Mouse (Mus musculus) stomach, postnatal 0 days (tissue): ENCODE measurements at regions not wholly inside any gene's neighbourhood (a gene's known extent, or its start where the extent isn't known, plus 50 kb on each side); places are given as distances from the start of the nearest gene placed in this dataset.

Experiments used
- ATAC-seq: fragments of 200-750 bp; cut with Nextera tagmentation; 2 replicates; pipeline ENCODE4 v1.8.0; 2017; ENCODE audit not compliant: low FRiP score, low TSS enrichment
- DNase-seq: peaks from one replicate; pipeline ENCODE4 v3.0.0-alpha.2; 2016; ENCODE audit warnings: low spot score
- H3K27ac ChIP-seq: fragments of 300-500 bp; sonication (generic); replicated peaks from 2 replicates; pipeline ENCODE4 v1.5.1; 2014; ENCODE audit warnings: mild to moderate bottlenecking, control low read depth
- H3K27me3 ChIP-seq: fragments of 300-500 bp; sonication (generic); 2 replicates; pipeline ENCODE4 v1.6.1; 2014; ENCODE audit warnings: low read length; ENCODE audit not compliant: control insufficient read depth, insufficient read depth
- H3K36me3 ChIP-seq: fragments of 300-500 bp; sonication (generic); 2 replicates; pipeline ENCODE4 v1.6.1; 2014; ENCODE audit warnings: low read length, mixed read lengths; ENCODE audit not compliant: control insufficient read depth, insufficient read depth
- H3K4me1 ChIP-seq: fragments of 300-500 bp; sonication (generic); replicated peaks from 2 replicates; pipeline ENCODE4 v1.6.1; 2014; ENCODE audit warnings: antibody characterized with exemption; ENCODE audit not compliant: control insufficient read depth, insufficient read depth
- H3K4me2 ChIP-seq: fragments of 300-500 bp; sonication (generic); replicated peaks from 2 replicates; pipeline ENCODE4 v1.6.1; 2014; ENCODE audit warnings: low read depth, mild to moderate bottlenecking, control low read depth, moderate library complexity
- H3K4me3 ChIP-seq: fragments of 300-500 bp; sonication (generic); 2 replicates; pipeline ENCODE4 v1.5.1; 2014; ENCODE audit warnings: low read depth, low read length, control low read depth
- H3K9ac ChIP-seq: fragments of 300-500 bp; sonication (generic); 2 replicates; pipeline ENCODE4 v1.6.1; 2014; ENCODE audit warnings: mild to moderate bottlenecking, low read length, control low read depth, mixed read lengths
- H3K9me3 ChIP-seq: fragments of 300-500 bp; sonication (generic); 2 replicates; pipeline ENCODE4 v1.6.1; 2016; ENCODE audit warnings: low read length; ENCODE audit not compliant: control insufficient read depth
- CTCF ChIP-seq: IDR thresholded peaks from 2 replicates; pipeline ENCODE4 v1.5.1; 2016; ENCODE audit warnings: antibody characterized with exemption, low read depth, mild to moderate bottlenecking, moderate library complexity
- EP300 ChIP-seq: optimal IDR thresholded peaks from 2 replicates; pipeline ENCODE3; 2016; ENCODE audit warnings: antibody characterized with exemption
- WGBS: fragments of 180-500 bp; shearing (Covaris S2); extraction: QIAGEN DNeasy Blood & Tissue Kit; methylation state at CpG from one replicate; pipeline ENCODE4 v1.1.7; 2014; 5-methylcytosine and 5-hydroxymethylcytosine counted together

DNA sequence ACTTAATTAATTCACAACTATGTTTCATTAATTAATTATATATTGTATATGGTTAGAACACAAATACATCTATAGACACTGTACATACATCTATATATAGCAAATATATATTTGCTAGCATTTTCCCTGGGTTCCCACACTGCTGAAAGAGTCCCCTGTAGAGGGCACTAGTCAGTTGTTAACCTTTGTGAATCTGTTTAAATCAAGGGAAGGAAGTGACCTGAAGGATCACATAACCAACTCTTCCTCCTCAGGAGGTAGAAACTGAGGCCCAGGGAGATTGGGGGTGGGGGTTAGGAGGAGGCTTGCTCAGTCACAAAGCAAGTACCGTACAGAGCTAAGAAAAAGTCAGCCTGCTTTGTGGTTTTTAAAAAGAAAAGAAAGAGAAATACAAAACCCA lies 258.1 kb downstream of the Pik3r1 start:
- no peak overlapping the region for H3K4me3 ChIP-seq
- TF ChIP-seq CTCF = peak; percentile 75
- TF ChIP-seq EP300 = no peak
- H3K4me1 ChIP-seq = no peaks in the 10 kb centered on the region
- no peaks in the 10 kb centered on the region for H3K36me3 ChIP-seq
- DNase-seq (no peak), ATAC-seq (peak; percentile 38; the same call in 1 of the 2 replicates)
- no peaks in the 10 kb centered on the region for H3K27me3 ChIP-seq
- no peak overlapping the region for H3K4me2 ChIP-seq
- 73% methylated on average over 1 of the region's 1 CpGs for WGBS
- 0 out of 2 replicates have a peak overlapping the region, but pooled peaks have one; percentile 40 for H3K27ac ChIP-seq
- no peaks in the 10 kb centered on the region for H3K9me3 ChIP-seq
- no peak overlapping the region for H3K9ac ChIP-seq

DNA sequence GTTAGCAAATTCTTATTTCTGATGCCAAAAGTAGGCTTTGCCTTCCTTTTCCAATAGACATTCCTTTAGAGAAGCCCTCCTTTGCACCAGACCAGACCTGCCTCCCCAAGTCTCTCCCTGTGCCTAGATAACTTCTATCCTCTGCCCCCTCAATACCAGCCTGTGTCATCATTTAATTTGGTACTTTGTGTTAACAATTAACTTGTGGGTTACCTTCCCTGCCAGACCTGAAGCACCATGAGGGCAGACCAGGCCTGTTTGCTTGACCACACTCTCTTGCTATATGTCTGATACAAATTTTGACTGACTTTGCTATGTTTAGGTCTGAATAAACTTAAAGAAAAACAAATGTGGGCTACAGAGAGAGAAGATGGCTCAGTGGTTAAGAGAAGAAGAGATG lies 259.7 kb downstream of the Pik3r1 start:
- H3K4me2 ChIP-seq = no peak overlapping the region
- no peaks in the 10 kb centered on the region for H3K27me3 ChIP-seq
- H3K4me3 ChIP-seq = no peak overlapping the region
- DNase-seq = no peak
- TF ChIP-seq CTCF = no peak
- no peak overlapping the region for H3K27ac ChIP-seq
- no peak overlapping the region for H3K9ac ChIP-seq
- H3K4me1 ChIP-seq = no peaks in the 10 kb centered on the region
- ATAC-seq = no peak
- H3K9me3 ChIP-seq = no peaks in the 10 kb centered on the region
- no peaks in the 10 kb centered on the region for H3K36me3 ChIP-seq

DNA sequence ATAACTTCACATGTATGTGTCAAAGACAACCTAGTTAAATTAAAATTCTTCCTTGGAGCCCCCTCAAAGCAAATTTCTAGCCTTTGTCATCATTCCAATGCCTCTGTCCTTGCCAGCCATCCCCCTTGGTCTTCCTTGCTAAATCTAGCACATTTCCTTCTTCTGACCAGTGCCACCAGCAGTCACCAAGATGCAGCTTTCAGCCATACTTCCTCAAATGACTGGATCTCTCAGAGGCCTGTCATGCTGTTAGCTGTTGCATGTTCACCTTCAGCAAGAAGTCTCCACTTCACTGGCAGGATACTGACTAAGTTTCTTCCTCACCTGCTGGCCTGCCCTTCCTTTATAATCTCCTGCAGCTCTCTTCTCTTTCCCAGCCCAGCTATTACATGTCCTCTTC lies 261.3 kb downstream of the Pik3r1 start:
- Histone ChIP-seq H3K27ac (no peak overlapping the region), H3K9me3 (no peaks in the 10 kb centered on the region), H3K4me3 (no peak overlapping the region), H3K4me2 (no peak overlapping the region), H3K9ac (no peak overlapping the region), H3K27me3 (no peaks in the 10 kb centered on the region), H3K4me1 (no peaks in the 10 kb centered on the region), H3K36me3 (no peaks in the 10 kb centered on the region)
- TF ChIP-seq CTCF (no peak), EP300 (no peak)
- no peak for ATAC-seq
- no peak for DNase-seq

DNA sequence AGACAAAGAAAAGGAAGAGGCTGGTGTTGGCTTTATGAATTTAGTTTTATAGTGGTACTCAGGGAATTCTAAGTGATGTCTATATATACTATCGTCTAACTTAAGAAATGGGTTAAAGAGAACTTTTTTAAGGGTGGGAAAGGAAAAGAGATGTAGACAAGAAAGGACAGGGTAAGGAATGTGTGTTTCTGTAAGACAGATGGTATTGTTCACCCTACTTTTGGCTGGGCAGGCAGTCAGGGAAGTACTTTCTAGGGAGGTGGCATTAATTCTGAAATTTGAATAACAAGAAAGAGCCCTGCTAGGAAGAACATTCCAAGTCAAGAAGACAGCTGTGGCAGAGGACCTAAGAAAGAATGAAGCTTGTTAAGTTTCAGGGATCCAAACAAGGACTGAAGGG lies 263.0 kb downstream of the Pik3r1 start:
- 70% methylated on average over 1 of the region's 1 CpGs for WGBS
- no peaks in the 10 kb centered on the region for H3K4me1 ChIP-seq

DNA sequence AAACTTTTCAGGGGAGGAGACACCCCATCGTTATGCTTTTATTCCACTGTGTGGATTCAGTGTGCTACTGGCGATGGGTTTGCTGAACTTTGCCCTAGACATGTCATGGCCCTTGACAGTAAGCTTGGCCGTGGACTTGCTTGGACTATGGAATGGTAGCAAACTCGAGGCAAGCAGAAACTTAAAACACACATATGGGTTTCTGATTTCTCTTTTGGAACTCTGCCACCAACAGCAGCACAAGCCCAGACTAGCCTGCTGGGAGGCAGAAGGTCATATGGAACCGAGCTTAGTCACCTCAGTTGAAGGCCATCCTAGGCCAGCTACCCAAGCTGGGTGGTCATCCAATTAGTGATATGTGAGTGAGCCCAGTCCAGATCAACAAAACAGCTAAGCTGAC lies 263.8 kb downstream of the Pik3r1 start:
- no peaks in the 10 kb centered on the region for H3K9me3 ChIP-seq
- H3K4me1 ChIP-seq = no peaks in the 10 kb centered on the region
- no peak overlapping the region for H3K4me3 ChIP-seq
- no peak overlapping the region for H3K9ac ChIP-seq
- H3K27ac ChIP-seq = no peak overlapping the region
- TF ChIP-seq EP300 (no peak), CTCF (no peak)
- H3K4me2 ChIP-seq = no peak overlapping the region
- ATAC-seq (no peak), DNase-seq (no peak)
- no peaks in the 10 kb centered on the region for H3K27me3 ChIP-seq
- WGBS = 37% methylated on average over 5 of the region's 5 CpGs
- H3K36me3 ChIP-seq = no peaks in the 10 kb centered on the region

More for the DNA sequence above, 263.0 kb downstream of the Pik3r1 start:
- ATAC-seq = no peak
- TF ChIP-seq CTCF = no peak
- TF ChIP-seq EP300 = no peak
- no peak overlapping the region for H3K4me3 ChIP-seq
- no peaks in the 10 kb centered on the region for H3K27me3 ChIP-seq
- no peak overlapping the region for H3K27ac ChIP-seq
- DNase-seq = no peak
- H3K9ac ChIP-seq = no peak overlapping the region
- H3K9me3 ChIP-seq = no peaks in the 10 kb centered on the region
- H3K4me2 ChIP-seq = no peak overlapping the region
- no peaks in the 10 kb centered on the region for H3K36me3 ChIP-seq

DNA sequence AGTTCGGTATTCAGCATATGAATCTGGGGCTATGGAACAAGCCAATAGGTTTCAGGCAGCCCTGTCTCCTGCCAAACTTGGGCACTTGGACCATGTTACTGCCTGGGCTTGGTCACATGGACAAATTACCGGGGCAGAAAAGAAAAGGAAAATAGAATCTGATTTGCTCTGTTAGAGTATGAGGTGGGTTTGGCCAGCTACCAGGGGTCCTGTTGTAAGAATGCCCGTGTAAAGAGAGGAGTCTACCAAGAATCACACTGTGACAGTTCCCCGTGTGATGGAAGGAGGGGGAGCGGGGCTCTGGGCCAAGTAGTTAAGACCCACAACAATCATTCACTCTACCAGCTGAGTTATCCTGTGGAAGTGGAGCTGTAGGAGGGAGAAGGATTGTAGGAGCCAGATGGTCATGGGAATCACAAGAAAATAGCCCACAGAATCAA lies 266.2 kb downstream of the Pik3r1 start:
- no peak for ATAC-seq
- H3K4me2 ChIP-seq = no peak overlapping the region
- H3K4me1 ChIP-seq = no peaks in the 10 kb centered on the region
- H3K9me3 ChIP-seq = no peaks in the 10 kb centered on the region
- H3K9ac ChIP-seq = no peak overlapping the region
- WGBS = 61% methylated on average over 5 of the region's 5 CpGs
- TF ChIP-seq EP300 (no peak), CTCF (no peak)
- no peak overlapping the region for H3K27ac ChIP-seq
- no peaks in the 10 kb centered on the region for H3K27me3 ChIP-seq
- no peaks in the 10 kb centered on the region for H3K36me3 ChIP-seq
- no peak overlapping the region for H3K4me3 ChIP-seq
- no peak for DNase-seq
